Mouse (Mus musculus) heart, embryonic 12.5 days (tissue): ENCODE data around the gene Ppp1r7. TPM values are rescaled to one million over a fixed set of nuclear protein-coding genes. Genes with fewer than 3 reads are reported as not detected.
"Not testable (repeated sequence)": the region's sequence is repeated elsewhere in the genome, so short reads cannot be mapped to it uniquely, and the experiment has no call there.

Experiments used
- ATAC-seq: fragments of 200-750 bp; cut with Nextera tagmentation; 2 replicates; pipeline ENCODE4 v1.8.0; 2017; ENCODE audit warnings: moderate TSS enrichment, moderate library complexity; ENCODE audit not compliant: insufficient number of reproducible peaks, low FRiP score
- H3K27ac ChIP-seq: fragments of 300-500 bp; sonication (generic); 2 replicates; pipeline ENCODE4 v1.5.1; 2016; ENCODE audit warnings: mild to moderate bottlenecking, moderate library complexity; ENCODE audit not compliant: poor library complexity, severe bottlenecking
- H3K27me3 ChIP-seq: fragments of 300-500 bp; sonication (generic); replicated peaks from 2 replicates; pipeline ENCODE4 v1.6.1; 2016; ENCODE audit warnings: mild to moderate bottlenecking, moderate library complexity
- H3K36me3 ChIP-seq: fragments of 300-500 bp; sonication (generic); 2 replicates; pipeline ENCODE4 v1.6.1; 2016; ENCODE audit warnings: mild to moderate bottlenecking, moderate library complexity
- H3K4me1 ChIP-seq: fragments of 300-500 bp; sonication (generic); replicated peaks from 2 replicates; pipeline ENCODE4 v1.6.1; 2016; ENCODE audit warnings: mild to moderate bottlenecking
- H3K4me2 ChIP-seq: fragments of 300-500 bp; sonication (generic); 2 replicates; pipeline ENCODE4 v1.6.1; 2016; ENCODE audit warnings: mild to moderate bottlenecking, moderate library complexity
- H3K4me3 ChIP-seq: fragments of 300-500 bp; sonication (generic); 2 replicates; pipeline ENCODE4 v1.5.1; 2016; ENCODE audit warnings: mild to moderate bottlenecking
- H3K9ac ChIP-seq: fragments of 300-500 bp; sonication (generic); 2 replicates; pipeline ENCODE4 v1.6.1; 2016; ENCODE audit warnings: mild to moderate bottlenecking, moderate library complexity
- H3K9me3 ChIP-seq: fragments of 300-500 bp; sonication (generic); replicated peaks from 2 replicates; pipeline ENCODE4 v1.6.1; 2016; ENCODE audit warnings: mild to moderate bottlenecking, moderate library complexity
- WGBS: fragments of 180-500 bp; shearing (Covaris S2); methylation state at CpG from one replicate; pipeline ENCODE4 v1.1.7; 2016; 5-methylcytosine and 5-hydroxymethylcytosine counted together
- polyA plus RNA-seq: library from polyadenylated mRNA; unstranded; fragments of >200 nt; fragmentation: Nextera tagmentation; extraction: Ambion mirVana; gene quantifications from 2 replicates; pipeline ENCODE4 v1.2.1, GENCODE M21; 2016

Ppp1r7 gene
- polyA plus RNA-seq = 59.6 and 65.9 TPM in 2 replicates

- H3K36me3 ChIP-seq = peaks cover 16% of the 10 kb centered on the region
- H3K4me3 ChIP-seq = peak within 1 kb of the TSS; percentile 73
- peak within 1 kb of the TSS; percentile 84 for H3K4me2 ChIP-seq
- under 1% methylated on average over 63 of the region's 63 CpGs for WGBS
- H3K27ac ChIP-seq = peak within 1 kb of the TSS; percentile 53; the same call in 1 of the 2 replicates
- H3K9me3 ChIP-seq = no peaks in the 10 kb centered on the region
- peaks cover 8% of the 10 kb centered on the region for H3K4me1 ChIP-seq
- peak; percentile 94 for ATAC-seq
- H3K27me3 ChIP-seq = no peaks in the 10 kb centered on the region
- peak within 1 kb of the TSS; percentile 85 for H3K9ac ChIP-seq
Observed at GRCm38 (mm10) chr1:93342648-93343503, at the start of gene Ppp1r7, which contains the start of gene Pask. Ppp1r7 (plus strand) TSS chr1:93342854. Pask (minus strand) TSS chr1:93343482.

DNA sequence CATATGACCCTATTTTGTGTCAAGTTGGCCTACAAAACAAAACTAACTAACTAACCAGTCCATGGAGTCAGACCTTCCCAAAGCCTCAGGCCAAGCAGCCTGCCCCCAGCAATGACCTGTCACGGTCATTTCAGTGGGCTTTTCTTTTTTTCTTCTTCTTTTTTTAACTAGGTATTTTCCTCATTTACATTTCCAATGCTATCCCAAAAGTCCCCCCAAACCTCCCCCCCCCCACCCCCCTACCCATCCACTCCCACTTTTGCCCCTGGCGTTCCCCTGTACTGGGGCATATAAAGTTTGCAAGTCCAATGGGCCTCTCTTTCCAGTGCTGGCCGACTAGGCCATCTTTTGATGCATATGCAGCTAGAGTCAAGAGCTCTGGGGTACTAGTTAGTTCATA lies 48.2 kb upstream of the Ppp1r7 start:
- not testable (repeated sequence) for H3K27ac ChIP-seq, ATAC-seq, H3K4me3 ChIP-seq, H3K27me3 ChIP-seq, H3K4me2 ChIP-seq, H3K9ac ChIP-seq, H3K9me3 ChIP-seq, H3K4me1 ChIP-seq
- H3K36me3 ChIP-seq = peaks cover 39% of the 10 kb centered on the region
- 82% methylated on average over 3 of the region's 3 CpGs for WGBS

DNA sequence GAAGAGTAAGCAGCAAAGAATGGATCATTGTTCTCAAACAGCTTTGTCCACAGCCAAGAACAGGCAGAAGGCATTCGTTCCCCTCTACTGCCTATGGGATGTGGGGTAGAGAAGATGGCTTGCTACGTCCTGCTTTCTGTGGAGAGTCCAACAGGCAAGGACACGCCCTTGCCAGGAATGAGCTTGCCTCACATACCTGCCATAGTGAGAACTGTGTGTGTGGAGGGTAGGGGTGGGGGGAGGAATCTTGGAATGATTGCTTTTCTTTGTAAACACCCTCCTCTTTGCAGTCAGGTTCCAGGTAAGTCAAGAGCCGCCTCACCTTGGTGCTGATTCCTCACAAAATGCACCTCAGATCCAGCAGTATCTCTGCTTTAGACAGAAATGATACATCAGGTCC lies 42.9 kb upstream of the Ppp1r7 start:
- Histone ChIP-seq H3K27me3 (no peaks in the 10 kb centered on the region), H3K4me2 (no peak overlapping the region), H3K27ac (no peak overlapping the region), H3K9me3 (no peaks in the 10 kb centered on the region), H3K4me1 (peaks cover 2% of the 10 kb centered on the region; the same call in 1 of the 2 replicates), H3K4me3 (no peak overlapping the region), H3K9ac (no peak overlapping the region), H3K36me3 (peaks cover 85% of the 10 kb centered on the region)
- WGBS = 85% methylated on average over 4 of the region's 4 CpGs
- no peak for ATAC-seq

- H3K27me3 ChIP-seq = no peaks in the 10 kb centered on the region
- no peak overlapping the region for H3K4me3 ChIP-seq
- H3K4me2 ChIP-seq = no peak overlapping the region
- peaks cover 83% of the 10 kb centered on the region for H3K36me3 ChIP-seq
- no peaks in the 10 kb centered on the region for H3K9me3 ChIP-seq
- H3K9ac ChIP-seq = no peak overlapping the region
- H3K4me1 ChIP-seq = peaks cover 6% of the 10 kb centered on the region
- no peak overlapping the region for H3K27ac ChIP-seq
- WGBS = 79% methylated on average over 3 of the region's 3 CpGs
- ATAC-seq = no peak
Observed at GRCm38 (mm10) chr1:93300578-93300977, 42.1 kb upstream of the Ppp1r7 start.

DNA sequence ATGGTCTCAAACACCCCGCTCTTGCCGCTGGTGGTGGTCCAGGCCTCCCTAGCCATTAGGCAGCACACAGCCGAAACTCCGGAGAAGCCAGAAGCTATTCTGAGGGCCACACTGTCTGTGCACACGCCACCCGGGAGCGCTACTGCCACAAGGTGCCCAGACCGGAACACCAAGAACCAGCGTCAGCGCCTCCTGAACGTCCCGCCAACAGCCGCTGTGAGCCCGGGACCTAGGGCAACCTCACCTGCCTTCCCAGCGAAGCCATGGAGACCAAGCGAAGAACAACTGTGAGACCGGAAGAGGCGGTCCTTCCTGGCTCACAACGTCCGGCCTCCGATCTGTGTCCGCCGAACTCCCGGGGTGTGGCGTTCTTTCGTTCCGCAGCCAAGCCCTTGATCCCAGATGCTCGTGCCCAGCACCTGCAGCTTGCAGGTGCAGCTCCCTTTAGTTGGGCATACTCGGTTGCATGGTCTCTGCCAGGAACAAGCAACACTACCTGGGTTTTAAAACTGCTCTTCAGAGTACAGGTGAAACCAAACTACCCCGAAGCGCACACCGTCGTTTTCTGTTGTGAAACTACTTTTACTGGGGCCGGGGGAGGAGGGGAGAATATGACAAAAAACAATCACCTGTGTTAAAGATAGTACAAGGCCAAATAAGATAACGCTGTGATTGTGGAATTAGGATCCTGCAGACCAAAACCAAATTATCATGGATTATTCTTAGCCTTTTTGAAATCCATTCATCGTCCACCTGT lies 36.9 kb upstream of the Ppp1r7 start, which contains the start of gene Mterf4:
Mterf4 (minus strand) TSS at position 335 of the 757 bp plus-strand sequence.
- H3K27ac ChIP-seq = no peak within 1 kb of the TSS
- WGBS = 8% methylated on average over 36 of the region's 36 CpGs
- no peaks in the 10 kb centered on the region for H3K9me3 ChIP-seq
- peak within 1 kb of the TSS; percentile 93 for H3K4me2 ChIP-seq
- H3K36me3 ChIP-seq = peaks cover 46% of the 10 kb centered on the region
- peak; percentile 84 for ATAC-seq
- peak within 1 kb of the TSS; percentile 94 for H3K9ac ChIP-seq
- H3K4me1 ChIP-seq = peaks cover 6% of the 10 kb centered on the region
- no peaks in the 10 kb centered on the region for H3K27me3 ChIP-seq
- peak within 1 kb of the TSS; percentile 91 for H3K4me3 ChIP-seq

- H3K4me2 ChIP-seq = no peak overlapping the region
Observed at GRCm38 (mm10) chr1:93323973-93324372, 18.7 kb upstream of the Ppp1r7 start.

GRCm38 (mm10) chr1:93326446-93326845 lies 16.2 kb upstream of the Ppp1r7 start:
- H3K36me3 ChIP-seq = peaks cover 69% of the 10 kb centered on the region
- H3K27ac ChIP-seq = no peak overlapping the region
- H3K4me1 ChIP-seq = no peaks in the 10 kb centered on the region
- 82% methylated on average over 3 of the region's 3 CpGs for WGBS
- no peak for ATAC-seq
- H3K9ac ChIP-seq = no peak overlapping the region
- H3K27me3 ChIP-seq = no peaks in the 10 kb centered on the region
- no peak overlapping the region for H3K4me2 ChIP-seq
- H3K9me3 ChIP-seq = no peaks in the 10 kb centered on the region
- H3K4me3 ChIP-seq = no peak overlapping the region

More at GRCm38 (mm10) chr1:93323973-93324372, 18.7 kb upstream of the Ppp1r7 start:
- peaks cover 80% of the 10 kb centered on the region for H3K36me3 ChIP-seq
- H3K27me3 ChIP-seq = no peaks in the 10 kb centered on the region
- no peak overlapping the region for H3K9ac ChIP-seq
- no peak overlapping the region for H3K27ac ChIP-seq
- H3K9me3 ChIP-seq = no peaks in the 10 kb centered on the region
- no peaks in the 10 kb centered on the region for H3K4me1 ChIP-seq
- ATAC-seq = no peak
- 88% methylated on average over 6 of the region's 6 CpGs for WGBS
- H3K4me3 ChIP-seq = no peak overlapping the region

GRCm38 (mm10) chr1:93334621-93335020 lies 8.0 kb upstream of the Ppp1r7 start:
- Histone ChIP-seq H3K36me3 (peaks cover 53% of the 10 kb centered on the region), H3K27me3 (no peaks in the 10 kb centered on the region), H3K9me3 (no peaks in the 10 kb centered on the region), H3K4me1 (no peaks in the 10 kb centered on the region), H3K4me3 (no peak overlapping the region), H3K27ac (no peak overlapping the region), H3K9ac (no peak overlapping the region), H3K4me2 (no peak overlapping the region)
- no peak for ATAC-seq
- WGBS = 76% methylated on average over 2 of the region's 2 CpGs

- under 1% methylated on average over 39 of the region's 39 CpGs for WGBS
- ATAC-seq = peak; percentile 96
Observed at GRCm38 (mm10) chr1:93343504-93344047, 922 bp downstream of the Ppp1r7 start.

GRCm38 (mm10) chr1:93347176-93347575 lies 4.5 kb downstream of the Ppp1r7 start:
- Histone ChIP-seq H3K36me3 (peaks cover 48% of the 10 kb centered on the region), H3K4me3 (no peak overlapping the region), H3K4me1 (peaks cover 4% of the 10 kb centered on the region), H3K4me2 (no peak overlapping the region), H3K9ac (no peak overlapping the region), H3K9me3 (no peaks in the 10 kb centered on the region), H3K27me3 (no peaks in the 10 kb centered on the region), H3K27ac (no peak overlapping the region)
- WGBS = 91% methylated on average over 5 of the region's 5 CpGs
- ATAC-seq = no peak

More at GRCm38 (mm10) chr1:93343504-93344047, 922 bp downstream of the Ppp1r7 start:
- Histone ChIP-seq H3K9me3 (no peaks in the 10 kb centered on the region), H3K4me1 (peaks cover 8% of the 10 kb centered on the region), H3K4me2 (peak overlapping the region; percentile 84), H3K9ac (peak overlapping the region; percentile 85), H3K27ac (peak overlapping the region; percentile 36; the same call in 1 of the 2 replicates), H3K27me3 (no peaks in the 10 kb centered on the region), H3K4me3 (peak overlapping the region; percentile 73), H3K36me3 (peaks cover 23% of the 10 kb centered on the region)

- WGBS = 50% methylated on average over 4 of the region's 4 CpGs
- no peaks in the 10 kb centered on the region for H3K27me3 ChIP-seq
- H3K27ac ChIP-seq = no peak overlapping the region
- peaks cover 71% of the 10 kb centered on the region for H3K36me3 ChIP-seq
- no peaks in the 10 kb centered on the region for H3K9me3 ChIP-seq
- H3K4me2 ChIP-seq = no peak overlapping the region
- no peaks in the 10 kb centered on the region for H3K4me1 ChIP-seq
- ATAC-seq = no peak
- no peak overlapping the region for H3K4me3 ChIP-seq
- H3K9ac ChIP-seq = no peak overlapping the region
Observed at GRCm38 (mm10) chr1:93349701-93350100, 7.0 kb downstream of the Ppp1r7 start.
